Mouse (Mus musculus) myocyte (in vitro differentiated cells): ENCODE measurements around the gene Sash1.

Source experiments
- CEBPB ChIP-seq: IDR thresholded peaks from 2 replicates; pipeline ENCODE4 v1.6.1; 2011; ENCODE audit warnings: mild to moderate bottlenecking, moderate library complexity; ENCODE audit not compliant: poor library complexity, insufficient read depth, severe bottlenecking
- E2F4 ChIP-seq: IDR thresholded peaks from one replicate; pipeline ENCODE4 v1.6.1; 2011; ENCODE audit warnings: mild to moderate bottlenecking, control low read depth, moderate library complexity; ENCODE audit not compliant: insufficient read depth
- MAX ChIP-seq: IDR thresholded peaks from one replicate; pipeline ENCODE4 v1.6.1; 2011; ENCODE audit warnings: low read depth, mild to moderate bottlenecking, control low read depth
- MYOG ChIP-seq, 3 experiments: IDR thresholded peaks; one replicate each; pipeline ENCODE4 v1.6.1; 2011; ENCODE audit warnings: control low read depth in 2 of 3, low read depth in 2 of 3, mild to moderate bottlenecking in 2 of 3; ENCODE audit not compliant: insufficient read length in 2 of 3, control insufficient read depth in 1 of 3, insufficient read depth in 1 of 3
- POLR2A ChIP-seq: IDR thresholded peaks from one replicate; pipeline ENCODE4 v1.6.1; 2011; ENCODE audit warnings: low read depth, mild to moderate bottlenecking, control low read depth, moderate library complexity; ENCODE audit not compliant: insufficient read length
- POLR2AphosphoS2 ChIP-seq: IDR thresholded peaks from one replicate; pipeline ENCODE4 v1.6.1; 2011; ENCODE audit warnings: low read depth, control low read depth; ENCODE audit not compliant: insufficient read length
- REST ChIP-seq: IDR thresholded peaks from one replicate; pipeline ENCODE4 v1.6.1; 2011; ENCODE audit warnings: mild to moderate bottlenecking, control low read depth, moderate library complexity; ENCODE audit not compliant: insufficient read depth, insufficient read length
- TCF12 ChIP-seq: IDR thresholded peaks from one replicate; pipeline ENCODE4 v1.6.1; 2011; ENCODE audit warnings: mild to moderate bottlenecking, control low read depth; ENCODE audit not compliant: poor library complexity, insufficient read depth, severe bottlenecking
- TCF3 ChIP-seq: IDR thresholded peaks from one replicate; pipeline ENCODE4 v1.6.1; 2011; ENCODE audit warnings: low read depth, control low read depth; ENCODE audit not compliant: insufficient read length
- USF1 ChIP-seq: IDR thresholded peaks from one replicate; pipeline ENCODE4 v1.6.1; 2011; ENCODE audit warnings: low read depth, mild to moderate bottlenecking, control low read depth, moderate library complexity

DNA sequence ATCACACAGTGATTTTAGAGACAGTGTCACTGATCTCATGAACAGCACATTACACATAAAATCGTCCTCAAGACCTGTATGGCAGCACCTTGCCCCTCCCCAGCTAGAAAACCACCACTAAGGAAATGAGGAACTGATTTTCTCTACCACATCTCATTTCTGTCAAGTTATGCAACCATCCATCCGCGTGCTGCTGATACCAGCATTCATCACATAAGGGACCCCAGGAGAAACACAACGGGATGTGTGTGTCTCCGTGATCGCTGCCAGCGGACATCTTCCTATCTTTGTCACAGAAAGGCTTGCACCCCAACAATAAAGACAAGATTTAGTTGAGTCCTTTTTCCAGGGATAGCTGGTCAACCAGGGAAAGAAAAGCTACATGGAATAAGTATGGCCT lies 27.2 kb downstream of the Sash1 start:
- TF ChIP-seq POLR2AphosphoS2 (no peak), USF1 (no peak), POLR2A (no peak), E2F4 (no peak), CEBPB (no peak), REST (no peak), MYOG (IDR thresholded peaks at IDR 0.05; ENCODE audit: control insufficient read depth in 1 of 3, insufficient read depth in 1 of 3, insufficient read length in 2 of 3, low read depth in 2 of 3) (no peak), MAX (no peak), TCF12 (no peak), TCF3 (no peak)
